In genomic region chr4:136793320-136793719, GRCm38 (mm10) we compare ENCODE assay signal across 10 mouse cellular contexts. TPM values are rescaled to one million over a fixed set of nuclear protein-coding genes. Genes with fewer than 3 reads are reported as not detected.
DNase-seq lines count a peak whose midpoint lies in the region; ATAC-seq lines count a peak whose summit lies in the region.
"Had no signal": no experiment of that assay in that cellular context is flagged by ENCODE, and none has a peak within 500 bp of the region (broad histone marks: within the 10 kb centered on the region; RNA-seq: fewer than 3 reads in every experiment).

No protein-coding gene starts in this region.

- no peaks in the 10 kb centered on the region for H3K27me3 ChIP-seq in hindbrain, embryonic 13.5 days
- H3K27me3 ChIP-seq in hindbrain, embryonic 11.5 days (ENCODE audit: control insufficient read depth, insufficient read depth, low read length), result no peaks in the 10 kb centered on the region
- H3K27me3 ChIP-seq in embryonic facial prominence, embryonic 10.5 days (replicated peaks; ENCODE audit: low read depth, poor library complexity, severe bottlenecking), result no peaks in the 10 kb centered on the region

- H3K27ac ChIP-seq in hindbrain, embryonic 13.5 days, result peak overlapping the region; percentile 63
- no peak overlapping the region for H3K27ac ChIP-seq in hindbrain, embryonic 11.5 days (ENCODE audit: low read depth, low read length)
- no peak overlapping the region; the same call in 1 of the 2 replicates for H3K27ac ChIP-seq in embryonic facial prominence, embryonic 10.5 days (replicated peaks)

- 56% methylated on average over 11 of the region's 11 CpGs for WGBS in hindbrain, embryonic 13.5 days
- WGBS in hindbrain, embryonic 11.5 days, result 90% methylated on average over 11 of the region's 11 CpGs
- 90% methylated on average over 11 of the region's 11 CpGs for WGBS in embryonic facial prominence, embryonic 10.5 days

- no peak; the same call in 1 of the 2 replicates for ATAC-seq in hindbrain, embryonic 13.5 days (ENCODE audit: low FRiP score)
- no peak for ATAC-seq in hindbrain, embryonic 11.5 days (ENCODE audit: low FRiP score)

- H3K9ac ChIP-seq in hindbrain, embryonic 13.5 days, result peak overlapping the region; percentile 25; the same call in 1 of the 2 replicates
- H3K9ac ChIP-seq in hindbrain, embryonic 11.5 days (ENCODE audit: low read depth, low read length), result no peak overlapping the region

- no peaks in the 10 kb centered on the region for H3K9me3 ChIP-seq in hindbrain, embryonic 13.5 days
- H3K9me3 ChIP-seq in hindbrain, embryonic 11.5 days (ENCODE audit: control insufficient read depth, low read length), result no peaks in the 10 kb centered on the region
- no peaks in the 10 kb centered on the region for H3K9me3 ChIP-seq in embryonic facial prominence, embryonic 10.5 days

- H3K36me3 ChIP-seq in hindbrain, embryonic 13.5 days, result peaks cover 4% of the 10 kb centered on the region; the same call in 1 of the 2 replicates
- H3K36me3 ChIP-seq in hindbrain, embryonic 11.5 days (ENCODE audit: control insufficient read depth, insufficient read depth, low read length), result no peaks in the 10 kb centered on the region
- peaks cover 19% of the 10 kb centered on the region for H3K36me3 ChIP-seq in embryonic facial prominence, embryonic 10.5 days (replicated peaks)

- DNase-seq in hindbrain, embryonic 11.5 days (ENCODE audit: low spot score), result no peak
- peak; percentile 60 to 69 for DNase-seq in frontal cortex, postnatal 14 days (ENCODE audit: low spot score in 2 of 2)
- DNase-seq in left cerebral cortex, adult 18-20 months (ENCODE audit: low spot score in 2 of 2), result peak; percentile 74 to 80
- DNase-seq in right cerebral cortex, postnatal 14 days, result peak; percentile 69
- no peak for DNase-seq in embryonic facial prominence, embryonic 10.5 days (ENCODE audit: low spot score)
- no peak for DNase-seq in testis, postnatal 14 days (ENCODE audit: low spot score)
- no peak for DNase-seq in thymus, adult 18-20 months
- DNase-seq: B cell, adult 2 months; lung, postnatal 14 days had no signal

- H3K4me1 ChIP-seq in hindbrain, embryonic 13.5 days (replicated peaks), result peaks cover 65% of the 10 kb centered on the region
- H3K4me1 ChIP-seq in hindbrain, embryonic 11.5 days (replicated peaks; ENCODE audit: control insufficient read depth, insufficient read depth, low read length), result peaks cover 7% of the 10 kb centered on the region
- peaks cover 71% of the 10 kb centered on the region for H3K4me1 ChIP-seq in embryonic facial prominence, embryonic 10.5 days

- no peak overlapping the region for H3K4me3 ChIP-seq in hindbrain, embryonic 13.5 days
- no peak overlapping the region for H3K4me3 ChIP-seq in hindbrain, embryonic 11.5 days (ENCODE audit: low read depth, low read length)
- no peak overlapping the region for H3K4me3 ChIP-seq in embryonic facial prominence, embryonic 10.5 days

- H3K4me2 ChIP-seq in hindbrain, embryonic 13.5 days, result no peak overlapping the region
- no peak overlapping the region for H3K4me2 ChIP-seq in hindbrain, embryonic 11.5 days (replicated peaks; ENCODE audit: low read depth, low read length)

RNA-seq across cellular contexts. Expression of gene Ephb2, which starts 42.5 kb away (rescaled TPM):
- polyA plus RNA-seq in hindbrain, embryonic 13.5 days (2015; fragmentation: Nextera tagmentation; extraction: Ambion mirVana), result 14.9 and 16.5 TPM in 2 replicates
- polyA plus RNA-seq in hindbrain, embryonic 11.5 days (2014; fragmentation: Nextera tagmentation; extraction: Ambion mirVana), result 18.5 and 20.1 TPM in 2 replicates
- total RNA-seq in left cerebral cortex, adult 18-20 months (2021), result 10 to 100 TPM; 14.9 to 16.1 TPM
- 10.7 and 12.4 TPM in 2 replicates for polyA plus RNA-seq in embryonic facial prominence, embryonic 10.5 days (2016; fragmentation: Nextera tagmentation; extraction: Ambion mirVana)

Comparison
In these comparisons a context has a peak if more than half of its experiments do, and no peak if none do; other contexts are left out.
1. DNase-seq: peak in frontal cortex, postnatal 14 days (2 of 2), left cerebral cortex, adult 18-20 months (2 of 2) and right cerebral cortex, postnatal 14 days (single experiment); none in hindbrain, embryonic 11.5 days (single experiment), embryonic facial prominence, embryonic 10.5 days (single experiment), testis, postnatal 14 days (single experiment) and thymus, adult 18-20 months (0 of 2).